Mouse (Mus musculus) lung, adult 18-20 months (tissue): Measurements from ENCODE around the gene Gpr157.

Source experiments
- DNase-seq, 2 experiments: peaks; one replicate each; pipeline ENCODE4 v3.0.0; 2022; ENCODE audit warnings: mixed read lengths in 2 of 2

Gene Gpr157

GRCm38 (mm10) chr4:150152483-150152882 lies 65.3 kb downstream of the Gpr157 start:
- no peak for DNase-seq

- DNase-seq, result no peak
These were observed 68.1 kb downstream of the Gpr157 start for GRCm38 (mm10) chr4:150155301-150155700.
